Mouse (Mus musculus) thymus, adult 2 months (tissue): Measurements from ENCODE around the gene Notch3. TPM values are rescaled to one million over a fixed set of nuclear protein-coding genes. Genes with fewer than 3 reads are reported as not detected.

ENCODE experiments used
- DNase-seq: peaks from one replicate; pipeline ENCODE4 v3.0.0; 2021
- H3K27ac ChIP-seq: fragments of 200-500 bp; 2 replicates; pipeline ENCODE4 v1.5.1; 2012; ENCODE audit warnings: low read length, control low read depth; ENCODE audit not compliant: control insufficient read depth, insufficient read depth
- H3K27me3 ChIP-seq: fragments of 200-500 bp; 2 replicates; pipeline ENCODE4 v1.6.1; 2012; ENCODE audit warnings: mild to moderate bottlenecking, low read length, moderate library complexity, mixed read lengths; ENCODE audit not compliant: control insufficient read depth, insufficient read depth
- H3K36me3 ChIP-seq: fragments of 200-500 bp; 2 replicates; pipeline ENCODE4 v1.6.1; 2012; ENCODE audit warnings: mild to moderate bottlenecking, low read length, moderate library complexity; ENCODE audit not compliant: control insufficient read depth, insufficient read depth
- H3K4me1 ChIP-seq: fragments of 200-500 bp; replicated peaks from 2 replicates; pipeline ENCODE4 v1.6.1; 2012; ENCODE audit warnings: low read length; ENCODE audit not compliant: control insufficient read depth, insufficient read depth
- H3K4me3 ChIP-seq: fragments of 200-500 bp; 2 replicates; pipeline ENCODE4 v1.5.1; 2012; ENCODE audit warnings: mild to moderate bottlenecking, low read length, control low read depth, moderate library complexity; ENCODE audit not compliant: control insufficient read depth, insufficient read depth
- CTCF ChIP-seq: fragments of 200-500 bp; IDR thresholded peaks from 2 replicates; pipeline ENCODE4 v1.5.1; 2012; ENCODE audit warnings: mild to moderate bottlenecking, control low read depth, low read length, moderate library complexity, borderline replicate concordance; ENCODE audit not compliant: control insufficient read depth, poor library complexity, insufficient read depth; ENCODE audit errors: extremely low read depth
- POLR2A ChIP-seq: fragments of 200-500 bp; IDR thresholded peaks from 2 replicates; pipeline ENCODE4 v1.6.1; 2012; ENCODE audit warnings: mild to moderate bottlenecking, low read length, control low read depth, moderate library complexity; ENCODE audit not compliant: control insufficient read depth, poor library complexity, insufficient read depth; ENCODE audit errors: extremely low read depth
- WGBS: fragments of 180-500 bp; shearing (Covaris S2); methylation state at CpG from one replicate; pipeline ENCODE4 v1.1.7; 2018; 5-methylcytosine and 5-hydroxymethylcytosine counted together
- polyA plus RNA-seq: library from polyadenylated mRNA; depleted of rRNA; stranded (reverse); fragments of >200 nt; gene quantifications from 2 replicates; pipeline ENCODE4 v1.2.3, GENCODE M21; 2012

Gene Notch3
- polyA plus RNA-seq, 1 experiment: 63.0 TPM

DNA sequence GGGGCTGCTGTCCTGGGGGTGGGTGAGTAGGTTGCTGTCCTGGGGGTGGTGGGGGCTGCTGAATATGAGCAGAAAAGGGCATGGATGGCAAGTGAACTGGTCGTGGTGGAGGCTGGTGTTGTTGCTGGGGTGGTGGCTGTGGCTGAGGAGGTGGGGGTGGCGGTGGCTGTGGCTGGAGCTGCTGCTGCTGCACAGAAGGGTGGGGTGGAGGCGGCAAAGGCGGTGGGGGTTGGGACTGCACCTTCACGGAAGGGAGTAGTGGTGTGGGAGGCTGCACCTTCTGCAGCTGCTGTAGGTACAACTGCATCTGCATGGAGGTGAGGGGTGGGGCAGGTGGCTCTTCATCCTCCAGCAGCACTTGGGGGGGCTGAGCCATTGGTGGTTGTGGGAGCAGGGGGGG lies 34.4 kb upstream of the Notch3 start:
- Histone ChIP-seq H3K27me3 (no peaks in the 10 kb centered on the region), H3K4me1 (peaks cover 11% of the 10 kb centered on the region; the same call in 1 of the 2 replicates), H3K4me3 (no peak overlapping the region), H3K36me3 (peaks cover 82% of the 10 kb centered on the region), H3K27ac (peak overlapping the region; percentile 29; the same call in 1 of the 2 replicates)
- 31% methylated on average over 5 of the region's 5 CpGs for WGBS
- TF ChIP-seq POLR2A: no peak
- no peak for TF ChIP-seq CTCF
- DNase-seq: peak; percentile 54

DNA sequence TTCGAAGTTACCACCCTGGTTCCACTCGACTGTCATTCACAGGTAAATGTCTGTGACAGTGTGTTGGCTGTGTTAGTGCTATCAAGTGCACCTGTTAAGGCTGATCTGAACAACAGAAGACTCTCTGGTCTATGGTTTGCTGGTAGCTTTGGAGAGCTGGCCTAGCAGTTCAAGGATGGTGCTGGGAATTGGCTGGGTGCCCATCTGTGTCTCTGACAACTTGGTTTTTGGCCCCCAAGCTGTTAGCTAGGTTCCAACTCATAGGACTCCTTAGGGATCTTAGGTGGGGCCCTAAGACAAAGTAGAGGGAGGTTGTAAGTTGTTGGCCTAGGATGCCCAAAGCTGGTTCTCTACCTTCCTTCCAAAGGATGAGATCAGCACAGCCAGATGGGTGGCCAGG lies 33.1 kb upstream of the Notch3 start:
- peaks cover 16% of the 10 kb centered on the region for H3K4me1 ChIP-seq
- WGBS: 85% methylated on average over 2 of the region's 2 CpGs

DNA sequence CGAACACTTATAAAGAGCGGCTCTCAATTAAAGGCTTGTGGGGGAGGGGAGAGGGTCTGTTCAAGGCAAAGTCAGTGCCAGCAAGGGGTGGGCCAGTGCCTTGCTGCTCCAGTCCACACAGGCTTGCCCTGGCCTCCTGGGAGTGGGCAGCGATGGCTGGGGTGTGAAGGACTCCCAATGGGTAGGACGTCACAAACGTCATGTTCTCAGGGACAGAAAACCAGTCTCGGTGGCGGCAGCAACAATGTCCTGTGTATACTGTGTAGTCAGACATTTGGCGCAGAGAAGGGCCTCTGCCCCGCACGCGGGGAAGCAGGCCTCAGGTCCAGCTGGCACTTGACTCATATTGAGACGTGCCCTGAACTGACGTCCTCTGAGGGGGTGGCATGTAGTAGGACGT lies 30.5 kb upstream of the Notch3 start:
- H3K36me3 ChIP-seq: peaks cover 63% of the 10 kb centered on the region
- H3K27me3 ChIP-seq: no peaks in the 10 kb centered on the region
- DNase-seq: no peak
- no peak overlapping the region for H3K27ac ChIP-seq
- peaks cover 15% of the 10 kb centered on the region for H3K4me1 ChIP-seq
- no peak for TF ChIP-seq POLR2A
- TF ChIP-seq CTCF: no peak
- 97% methylated on average over 14 of the region's 14 CpGs for WGBS
- no peak overlapping the region for H3K4me3 ChIP-seq

More for the DNA sequence above, 33.1 kb upstream of the Notch3 start:
- no peak for DNase-seq
- H3K4me3 ChIP-seq: no peak overlapping the region
- peaks cover 77% of the 10 kb centered on the region for H3K36me3 ChIP-seq
- no peak overlapping the region for H3K27ac ChIP-seq
- H3K27me3 ChIP-seq: no peaks in the 10 kb centered on the region
- TF ChIP-seq CTCF (no peak), POLR2A (no peak)

DNA sequence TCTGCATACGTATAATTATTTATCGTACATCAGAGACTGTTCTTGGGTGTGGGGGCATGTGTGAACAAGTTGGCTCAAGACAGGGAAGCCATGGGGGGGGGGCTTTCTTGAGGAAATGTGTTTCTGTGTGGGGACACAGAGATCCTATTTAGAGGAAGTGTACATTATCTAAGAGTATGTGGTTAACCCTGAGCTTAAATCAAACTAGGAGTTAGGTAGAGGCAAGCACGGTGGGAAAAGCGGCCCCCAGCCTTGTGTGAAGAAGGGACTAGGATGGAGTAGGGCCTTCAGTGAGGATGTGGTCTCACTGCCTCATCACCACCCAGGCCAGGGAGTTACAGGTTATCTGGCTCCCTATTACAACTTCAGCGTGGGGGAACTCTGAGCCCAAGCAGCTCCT lies 29.1 kb upstream of the Notch3 start:
- H3K4me1 ChIP-seq: peaks cover 5% of the 10 kb centered on the region
- WGBS: 34% methylated on average over 5 of the region's 5 CpGs
- peaks cover 49% of the 10 kb centered on the region for H3K36me3 ChIP-seq
- no peak for DNase-seq
- H3K27me3 ChIP-seq: no peaks in the 10 kb centered on the region
- no peak for TF ChIP-seq CTCF
- TF ChIP-seq POLR2A: no peak
- H3K27ac ChIP-seq: no peak overlapping the region
- H3K4me3 ChIP-seq: no peak overlapping the region

GRCm38 (mm10) chr17:32193010-32193409 lies 26.4 kb upstream of the Notch3 start:
- Histone ChIP-seq H3K4me1 (peaks cover 22% of the 10 kb centered on the region), H3K27ac (no peak overlapping the region), H3K4me3 (no peak overlapping the region), H3K36me3 (peaks cover 22% of the 10 kb centered on the region), H3K27me3 (no peaks in the 10 kb centered on the region)
- TF ChIP-seq POLR2A (no peak), CTCF (no peak)
- 82% methylated on average over 5 of the region's 5 CpGs for WGBS
- DNase-seq: no peak

DNA sequence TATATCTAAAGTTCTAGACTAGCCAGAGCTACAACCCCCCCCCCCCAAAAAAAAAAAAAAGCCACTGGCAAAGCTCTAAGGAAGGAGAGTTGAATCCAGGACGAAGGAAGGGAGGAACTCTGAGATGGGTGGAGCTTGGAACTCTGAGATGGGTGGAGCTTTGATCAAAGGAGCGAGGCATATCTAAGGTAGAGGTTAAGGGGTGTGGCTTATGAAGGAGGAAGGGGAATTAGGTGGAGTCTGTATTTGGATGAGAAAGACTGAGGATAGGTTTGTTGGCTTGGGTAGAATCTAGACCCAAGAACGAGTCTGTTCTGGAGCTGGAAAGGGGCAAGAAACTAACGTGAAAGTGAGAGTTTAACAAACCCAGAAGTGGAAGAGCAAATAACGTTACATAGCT lies 23.2 kb upstream of the Notch3 start:
- DNase-seq: no peak
- H3K27ac ChIP-seq: no peak overlapping the region
- no peak for TF ChIP-seq POLR2A
- TF ChIP-seq CTCF: no peak
- H3K36me3 ChIP-seq: no peaks in the 10 kb centered on the region
- H3K4me1 ChIP-seq: peaks cover 17% of the 10 kb centered on the region
- H3K27me3 ChIP-seq: no peaks in the 10 kb centered on the region
- 20% methylated on average over 5 of the region's 5 CpGs for WGBS
- H3K4me3 ChIP-seq: no peak overlapping the region

DNA sequence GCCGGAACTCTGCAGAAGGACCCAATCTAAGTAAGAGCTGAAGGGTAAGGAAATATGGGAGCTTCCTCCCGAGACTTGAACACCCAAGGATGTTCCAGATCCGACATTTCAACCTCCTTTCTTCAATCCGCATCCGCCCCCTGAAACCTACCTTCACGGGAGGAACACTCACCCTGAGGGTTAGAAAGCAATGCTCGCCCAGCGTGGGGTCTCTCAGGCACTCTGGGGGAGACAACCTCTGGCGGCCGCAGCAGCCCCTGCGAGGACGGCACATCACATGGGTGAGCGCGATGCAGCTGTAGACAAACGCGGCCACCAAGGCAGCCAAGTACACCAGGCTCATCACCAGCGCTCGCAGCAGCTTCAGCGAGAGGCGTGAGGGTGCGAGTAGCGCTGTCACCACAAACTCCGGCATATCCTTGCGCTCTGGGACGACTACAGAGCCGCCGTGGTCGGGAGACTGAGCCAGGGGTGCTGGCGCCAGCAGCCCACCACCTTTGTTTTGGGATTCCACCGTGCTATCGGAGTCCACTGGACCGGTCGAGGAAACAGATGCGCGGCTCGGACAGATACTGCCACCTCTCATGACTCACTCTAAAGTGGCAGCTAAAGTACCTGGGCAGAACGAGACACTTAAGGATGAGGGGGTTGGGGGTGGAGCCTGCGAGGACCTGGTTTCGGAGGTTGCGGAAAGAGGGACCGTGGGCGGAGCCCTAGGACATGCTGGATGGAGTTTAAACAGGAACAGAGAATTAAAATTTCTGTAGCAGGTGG lies 22.4 kb upstream of the Notch3 start, which contains the start of gene Ephx3:
Gene Ephx3 (minus strand): TSS at position 687 of the 774 bp plus-strand sequence.
- TF ChIP-seq CTCF: no peak
- TF ChIP-seq POLR2A: no peak
- WGBS: 20% methylated on average over 42 of the region's 42 CpGs
- Histone ChIP-seq H3K4me1 (peaks cover 17% of the 10 kb centered on the region), H3K27me3 (no peaks in the 10 kb centered on the region), H3K4me3 (peak within 1 kb of the TSS; percentile 39), H3K36me3 (no peaks in the 10 kb centered on the region), H3K27ac (no peak within 1 kb of the TSS)
- peak; percentile 20 for DNase-seq
